ENCODE assay signal across 8 mouse cellular contexts in genomic region chrX:7422691-7423111, GRCm38 (mm10). TPM values are rescaled to one million over a fixed set of nuclear protein-coding genes. Genes with fewer than 3 reads are reported as not detected.
A peak's percentile ranks its signal among the peaks of the same experiment; 100 is the strongest.
DNase-seq lines count a peak whose midpoint lies in the region; ATAC-seq and TF ChIP-seq lines count a peak whose summit lies in the region.

No protein-coding gene starts in this region.

- peak overlapping the region; percentile 48 for H3K4me2 ChIP-seq in forebrain, embryonic 11.5 days (ENCODE audit: low read depth, low read length, severe bottlenecking)
- peak overlapping the region; percentile 71 for H3K4me2 ChIP-seq in heart, embryonic 16.5 days (ENCODE audit: low read depth, low read length)
- H3K4me2 ChIP-seq in liver, embryonic 14.5 days (ENCODE audit: low read depth): peak overlapping the region; percentile 61
- peak overlapping the region; percentile 61 for H3K4me2 ChIP-seq in stomach, postnatal 0 days (replicated peaks; ENCODE audit: low read depth)

- DNase-seq in CD4-positive helper T cell, adult 2 months (ENCODE audit: low read depth, low spot score): peak; percentile 84
- DNase-seq in forebrain, embryonic 11.5 days (ENCODE audit: low spot score): peak; percentile 79
- peak; percentile 71 to 82 for DNase-seq in kidney, postnatal 25 days
- DNase-seq in liver, embryonic 14.5 days (ENCODE audit: low read depth in 3 of 3, low spot score in 3 of 3): peak; percentile 36 to 44 (median 41)
- peak; percentile 49 for DNase-seq in neural tube, embryonic 10.5 days (ENCODE audit: extremely low spot score, low spot score)
- DNase-seq in stomach, postnatal 0 days (ENCODE audit: low spot score): peak; percentile 69

- H3K36me3 ChIP-seq in forebrain, embryonic 11.5 days (ENCODE audit: control insufficient read depth, insufficient read depth, low read length): no peaks in the 10 kb centered on the region
- H3K36me3 ChIP-seq in heart, embryonic 16.5 days (ENCODE audit: control insufficient read depth, insufficient read depth): no peaks in the 10 kb centered on the region
- no peaks in the 10 kb centered on the region for H3K36me3 ChIP-seq in liver, embryonic 14.5 days (replicated peaks; ENCODE audit: control insufficient read depth, insufficient read depth, low read depth)
- H3K36me3 ChIP-seq in stomach, postnatal 0 days (ENCODE audit: control insufficient read depth, insufficient read depth, low read length): no peaks in the 10 kb centered on the region

- no peak for TF ChIP-seq EP300 in liver, embryonic 14.5 days (IDR thresholded peaks at IDR 0.05; ENCODE audit: low read depth)
- TF ChIP-seq EP300 in stomach, postnatal 0 days (optimal IDR thresholded peaks at IDR 0.05): no peak

- no peaks in the 10 kb centered on the region for H3K9me3 ChIP-seq in forebrain, embryonic 11.5 days (ENCODE audit: control insufficient read depth, low read length)
- H3K9me3 ChIP-seq in heart, embryonic 16.5 days (replicated peaks; ENCODE audit: control insufficient read depth, low read length): no peaks in the 10 kb centered on the region
- H3K9me3 ChIP-seq in liver, embryonic 14.5 days (ENCODE audit: control insufficient read depth, low read length): no peaks in the 10 kb centered on the region
- no peaks in the 10 kb centered on the region for H3K9me3 ChIP-seq in stomach, postnatal 0 days (ENCODE audit: control insufficient read depth, low read length)

- H3K9ac ChIP-seq in forebrain, embryonic 11.5 days (ENCODE audit: low read length): peak overlapping the region; percentile 43; the same call in 1 of the 2 replicates
- peak overlapping the region; percentile 74 for H3K9ac ChIP-seq in heart, embryonic 16.5 days (ENCODE audit: low read length)
- no peak overlapping the region for H3K9ac ChIP-seq in liver, embryonic 14.5 days (replicated peaks)
- peak overlapping the region; percentile 52 for H3K9ac ChIP-seq in stomach, postnatal 0 days (ENCODE audit: low read length)

- H3K4me3 ChIP-seq in bone marrow macrophage, adult 2 months (ENCODE audit: insufficient read depth, low read length): peak overlapping the region; percentile 67
- peak overlapping the region; percentile 41 for H3K4me3 ChIP-seq in forebrain, embryonic 11.5 days (ENCODE audit: low read depth, low read length)
- peak overlapping the region; percentile 59 for H3K4me3 ChIP-seq in heart, embryonic 16.5 days (ENCODE audit: low read length)
- H3K4me3 ChIP-seq in liver, embryonic 14.5 days (ENCODE audit: insufficient read depth in 1 of 2, low read depth in 2 of 2, low read length in 2 of 2): peak overlapping the region; percentile 52 to 56
- peak overlapping the region; percentile 42 for H3K4me3 ChIP-seq in stomach, postnatal 0 days (ENCODE audit: low read depth, low read length)

- WGBS in forebrain, embryonic 11.5 days: 17% methylated on average over 21 of the region's 26 CpGs
- 24% methylated on average over 21 of the region's 26 CpGs for WGBS in heart, embryonic 16.5 days
- 14% methylated on average over 26 of the region's 26 CpGs for WGBS in liver, embryonic 14.5 days (ENCODE audit: insufficient replicate concordance)
- WGBS in stomach, postnatal 0 days: 14% methylated on average over 26 of the region's 26 CpGs

- no peak for TF ChIP-seq POLR2A in bone marrow macrophage, adult 2 months (IDR thresholded peaks at IDR 0.05; ENCODE audit: borderline replicate concordance, low read depth, low read length)

- H3K27me3 ChIP-seq in forebrain, embryonic 11.5 days (ENCODE audit: control insufficient read depth, insufficient read depth, low read length): no peaks in the 10 kb centered on the region
- H3K27me3 ChIP-seq in heart, embryonic 16.5 days (ENCODE audit: control insufficient read depth, insufficient read depth, low read length): no peaks in the 10 kb centered on the region
- H3K27me3 ChIP-seq in liver, embryonic 14.5 days (ENCODE audit: control insufficient read depth, insufficient read depth, low read length): no peaks in the 10 kb centered on the region
- H3K27me3 ChIP-seq in stomach, postnatal 0 days (ENCODE audit: control insufficient read depth, insufficient read depth, low read length): no peaks in the 10 kb centered on the region

- H3K4me1 ChIP-seq in bone marrow macrophage, adult 2 months (ENCODE audit: control insufficient read depth, insufficient read depth, low read length): 0 out of 2 replicates have a peak, but pooled peaks cover 2% of the 10 kb centered on the region
- no peaks in the 10 kb centered on the region for H3K4me1 ChIP-seq in forebrain, embryonic 11.5 days (replicated peaks; ENCODE audit: control insufficient read depth, insufficient read depth, low read length)
- H3K4me1 ChIP-seq in heart, embryonic 16.5 days (ENCODE audit: control insufficient read depth, insufficient read depth, low read length): no peaks in the 10 kb centered on the region
- 0 out of 4 replicates have a peak, but pooled peaks cover 0 to 1% of the 10 kb centered on the region in 2 experiments for H3K4me1 ChIP-seq in liver, embryonic 14.5 days (replicated peaks; ENCODE audit: control insufficient read depth in 2 of 2, insufficient read depth in 2 of 2, low read length in 1 of 2)
- H3K4me1 ChIP-seq in stomach, postnatal 0 days (replicated peaks; ENCODE audit: control insufficient read depth, insufficient read depth): no peaks in the 10 kb centered on the region

- TF ChIP-seq CTCF in bone marrow macrophage, adult 2 months (IDR thresholded peaks at IDR 0.05; ENCODE audit: low read depth, low read length): peak; percentile 53
- peak; percentile 72 for TF ChIP-seq CTCF in liver, embryonic 14.5 days (IDR thresholded peaks at IDR 0.05; ENCODE audit: low read depth)
- peak; percentile 82 for TF ChIP-seq CTCF in stomach, postnatal 0 days (IDR thresholded peaks at IDR 0.05; ENCODE audit: low read depth)

- ATAC-seq in forebrain, embryonic 11.5 days (replicated peaks; ENCODE audit: low FRiP score): peak; percentile 68
- ATAC-seq in heart, embryonic 16.5 days (replicated peaks; ENCODE audit: extremely low read depth, insufficient read depth, low FRiP score): peak; percentile 74
- no peak for ATAC-seq in liver, embryonic 14.5 days (ENCODE audit: insufficient read depth)
- ATAC-seq in stomach, postnatal 0 days (ENCODE audit: low FRiP score, low TSS enrichment): peak; percentile 56; the same call in 1 of the 2 replicates

- H3K27ac ChIP-seq in bone marrow macrophage, adult 2 months (ENCODE audit: insufficient read depth, low read depth, low read length): no peak overlapping the region
- no peak overlapping the region for H3K27ac ChIP-seq in forebrain, embryonic 11.5 days (ENCODE audit: low read depth, low read length)
- H3K27ac ChIP-seq in heart, embryonic 16.5 days (ENCODE audit: low read length): no peak overlapping the region
- H3K27ac ChIP-seq in liver, embryonic 14.5 days: no peak overlapping the region
- H3K27ac ChIP-seq in stomach, postnatal 0 days (replicated peaks): no peak overlapping the region

RNA-seq across cellular contexts. Expression of gene Usp27x, which starts 47.1 kb away (rescaled TPM):
- 1.7 and 1.9 TPM in 2 replicates for polyA plus RNA-seq in bone marrow macrophage, adult 2 months (2012; ENCODE audit: insufficient read depth, insufficient read length, missing spikeins)
- 0.52 and 0.57 TPM in 2 replicates for polyA plus RNA-seq in forebrain, embryonic 11.5 days (2014; fragmentation: Nextera tagmentation; extraction: Ambion mirVana)
- 0.26 and 0.28 TPM in 2 replicates for polyA plus RNA-seq in heart, embryonic 16.5 days (2015; fragmentation: Nextera tagmentation; extraction: Ambion mirVana)
- 0.12 and 0.26 TPM in 2 replicates for polyA plus RNA-seq in liver, embryonic 14.5 days (2012; rRNA removed)
- 0.05 TPM in 1 of 2 replicates, not detected in the other for polyA plus RNA-seq in liver, embryonic 14.5 days (2014; fragmentation: Nextera tagmentation; extraction: Ambion mirVana)
- 0.41 and 0.46 TPM in 2 replicates for polyA plus RNA-seq in stomach, postnatal 0 days (2015; fragmentation: Nextera tagmentation; extraction: Ambion mirVana)
